Mouse (Mus musculus) MEL (cell line): ENCODE measurements around the gene Senp1. TPM values are rescaled to one million over a fixed set of nuclear protein-coding genes. Genes with fewer than 3 reads are reported as not detected.
A peak's percentile ranks its signal among the peaks of the same experiment; 100 is the strongest.

Experiments
- DNase-seq: peaks from one replicate; pipeline ENCODE4 v3.0.0; 2011; ENCODE audit warnings: low read depth, low spot score
- H3K27ac ChIP-seq: 2 replicates; pipeline ENCODE4 v1.5.1; 2012; ENCODE audit warnings: low read depth, mild to moderate bottlenecking, control low read depth, low read length, moderate library complexity; ENCODE audit not compliant: control insufficient read depth
- H3K27me3 ChIP-seq, 2 experiments: fragments of 150-350 bp in 1 of 2; sonication (generic) in 1 of 2; 2 replicates each; pipeline ENCODE4 v1.6.1; 2012; ENCODE audit warnings: low read length in 2 of 2, mild to moderate bottlenecking in 2 of 2, improper control_type of control experiment in 1 of 2, moderate library complexity in 1 of 2; ENCODE audit not compliant: insufficient read depth in 2 of 2, control insufficient read depth in 1 of 2
- H3K36me3 ChIP-seq, 2 experiments: 2 replicates each; pipeline ENCODE4 v1.6.1; 2012 to 2014; ENCODE audit warnings: low read length in 2 of 2, improper control_type of control experiment in 1 of 2, inconsistent platforms in 1 of 2, mild to moderate bottlenecking in 1 of 2; ENCODE audit not compliant: insufficient read depth in 2 of 2, control insufficient read depth in 1 of 2
- H3K4me1 ChIP-seq, 2 experiments: fragments of 150-350 bp in 1 of 2; sonication (generic) in 1 of 2; 2 replicates each; pipeline ENCODE4 v1.6.1; 2012; ENCODE audit warnings: low read length in 2 of 2, improper control_type of control experiment in 1 of 2, mild to moderate bottlenecking in 1 of 2; ENCODE audit not compliant: insufficient read depth in 2 of 2, control insufficient read depth in 1 of 2
- H3K4me3 ChIP-seq, 2 experiments: fragments of 150-350 bp in 1 of 2; sonication (generic) in 1 of 2; 2 replicates each; pipeline ENCODE4 v1.5.1; 2012; ENCODE audit warnings: low read depth in 2 of 2, low read length in 2 of 2, mild to moderate bottlenecking in 2 of 2, moderate library complexity in 2 of 2, control low read depth in 1 of 2, improper control_type of control experiment in 1 of 2; ENCODE audit not compliant: control insufficient read depth in 1 of 2, insufficient read depth in 1 of 2
- H3K79me2 ChIP-seq: 2 replicates; pipeline ENCODE4 v1.6.1; 2012; ENCODE audit warnings: mild to moderate bottlenecking, low read length, moderate library complexity; ENCODE audit not compliant: control insufficient read depth, poor library complexity, insufficient read depth
- H3K9ac ChIP-seq: 2 replicates; pipeline ENCODE4 v1.6.1; 2012; ENCODE audit warnings: low read depth, mild to moderate bottlenecking, control low read depth, low read length, moderate library complexity; ENCODE audit not compliant: control insufficient read depth, poor library complexity, severe bottlenecking
- H3K9me3 ChIP-seq: fragments of 150-350 bp; sonication (generic); replicated peaks from 2 replicates; pipeline ENCODE4 v1.6.1; 2012; ENCODE audit warnings: mild to moderate bottlenecking, low read length, improper control_type of control experiment, moderate library complexity; ENCODE audit not compliant: insufficient read depth
- BHLHE40 ChIP-seq: IDR thresholded peaks from 2 replicates; pipeline ENCODE4 v1.6.1; 2012; ENCODE audit warnings: low read depth, mild to moderate bottlenecking, inconsistent platforms, low read length, improper control_type of control experiment, borderline replicate concordance
- CHD2 ChIP-seq: IDR thresholded peaks from 2 replicates; pipeline ENCODE4 v1.6.1; 2011; ENCODE audit warnings: low read length, improper control_type of control experiment
- CTCF ChIP-seq, 3 experiments: IDR thresholded peaks in 2 of 3; conservative IDR thresholded peaks in 1 of 3; 2 replicates each; pipeline ENCODE4 v1.5.1; 2011 to 2012; ENCODE audit warnings: low read length in 3 of 3, low read depth in 2 of 3, mild to moderate bottlenecking in 2 of 3, improper control_type of control experiment in 1 of 3, inconsistent platforms in 1 of 3, mixed read lengths in 1 of 3, moderate library complexity in 1 of 3; ENCODE audit not compliant: control insufficient read depth in 1 of 3, insufficient read depth in 1 of 3, poor library complexity in 1 of 3, severe bottlenecking in 1 of 3
- E2F4 ChIP-seq: IDR thresholded peaks from 2 replicates; pipeline ENCODE4 v1.6.1; 2011; ENCODE audit warnings: low read depth, low read length, improper control_type of control experiment, borderline replicate concordance
- ELF1 ChIP-seq: IDR thresholded peaks from 2 replicates; pipeline ENCODE4 v1.6.1; 2014; ENCODE audit warnings: low read depth, mild to moderate bottlenecking, inconsistent platforms, low read length, improper control_type of control experiment, moderate library complexity
- EP300 ChIP-seq, 2 experiments: IDR thresholded peaks; 2 replicates each; pipeline ENCODE4 v1.6.1; 2011; ENCODE audit warnings: improper control_type of control experiment in 2 of 2, low read length in 2 of 2, low read depth in 1 of 2, mild to moderate bottlenecking in 1 of 2
- ETS1 ChIP-seq: IDR thresholded peaks from 2 replicates; pipeline ENCODE4 v1.6.1; 2012; ENCODE audit warnings: low read depth, mild to moderate bottlenecking, inconsistent platforms, low read length, improper control_type of control experiment, moderate library complexity
- HCFC1 ChIP-seq: IDR thresholded peaks from 2 replicates; pipeline ENCODE4 v1.6.1; 2012; ENCODE audit warnings: low read depth, mild to moderate bottlenecking, inconsistent platforms, low read length, improper control_type of control experiment, moderate library complexity
- JUND ChIP-seq: IDR thresholded peaks from 2 replicates; pipeline ENCODE4 v1.6.1; 2011; ENCODE audit warnings: low read depth, mild to moderate bottlenecking, improper control_type of control experiment, low read length
- MAFK ChIP-seq: IDR thresholded peaks from 2 replicates; pipeline ENCODE4 v1.6.1; 2011; ENCODE audit warnings: low read depth, mild to moderate bottlenecking, low read length, improper control_type of control experiment, borderline replicate concordance
- MAX ChIP-seq: IDR thresholded peaks from 2 replicates; pipeline ENCODE4 v1.6.1; 2011; ENCODE audit warnings: low read length, improper control_type of control experiment
- MEF2A ChIP-seq: IDR thresholded peaks from 2 replicates; pipeline ENCODE4 v1.6.1; 2014; ENCODE audit warnings: low read depth, mild to moderate bottlenecking, inconsistent platforms, low read length, improper control_type of control experiment; ENCODE audit not compliant: poor library complexity, insufficient replicate concordance, severe bottlenecking; ENCODE audit errors: extremely low read depth
- MXI1 ChIP-seq: IDR thresholded peaks from 2 replicates; pipeline ENCODE4 v1.6.1; 2011; ENCODE audit warnings: mild to moderate bottlenecking, low read depth, low read length, improper control_type of control experiment
- MYC ChIP-seq: IDR thresholded peaks from 2 replicates; pipeline ENCODE4 v1.6.1; 2011; ENCODE audit warnings: low read depth, mild to moderate bottlenecking, low read length, improper control_type of control experiment, moderate library complexity
- NRF1 ChIP-seq: IDR thresholded peaks from 2 replicates; pipeline ENCODE4 v1.6.1; 2014; ENCODE audit warnings: low read depth, mild to moderate bottlenecking, inconsistent platforms, low read length, improper control_type of control experiment, moderate library complexity; ENCODE audit not compliant: poor library complexity, insufficient read depth, severe bottlenecking
- POLR2AphosphoS5 ChIP-seq: IDR thresholded peaks from 2 replicates; pipeline ENCODE4 v1.6.1; 2012; ENCODE audit warnings: low read depth, borderline replicate concordance, mild to moderate bottlenecking, inconsistent platforms, low read length, moderate library complexity, mixed read lengths
- RAD21 ChIP-seq: IDR thresholded peaks from 2 replicates; pipeline ENCODE4 v1.6.1; 2011; ENCODE audit warnings: mild to moderate bottlenecking, low read depth, low read length, improper control_type of control experiment
- TAL1 ChIP-seq: IDR thresholded peaks from 2 replicates; pipeline ENCODE4 v1.6.1; 2012; ENCODE audit warnings: mild to moderate bottlenecking, inconsistent platforms, low read length, moderate library complexity, mixed read lengths
- UBTF ChIP-seq: IDR thresholded peaks from 2 replicates; pipeline ENCODE4 v1.6.1; 2012; ENCODE audit warnings: low read depth, mild to moderate bottlenecking, inconsistent platforms, low read length, improper control_type of control experiment, moderate library complexity, borderline replicate concordance; ENCODE audit not compliant: insufficient read depth
- USF2 ChIP-seq, 2 experiments: IDR thresholded peaks; 2 replicates each; pipeline ENCODE4 v1.6.1; 2011 to 2012; ENCODE audit warnings: improper control_type of control experiment in 2 of 2, low read length in 2 of 2, borderline replicate concordance in 1 of 2, inconsistent platforms in 1 of 2, low read depth in 1 of 2, mild to moderate bottlenecking in 1 of 2; ENCODE audit not compliant: insufficient read depth in 1 of 2
- ZC3H11A ChIP-seq: IDR thresholded peaks from 2 replicates; pipeline ENCODE4 v1.6.1; 2012; ENCODE audit warnings: low read depth, mild to moderate bottlenecking, inconsistent platforms, low read length, improper control_type of control experiment
- ZKSCAN1 ChIP-seq: IDR thresholded peaks from 2 replicates; pipeline ENCODE4 v1.6.1; 2012; ENCODE audit warnings: low read depth, mild to moderate bottlenecking, inconsistent platforms, low read length, improper control_type of control experiment, moderate library complexity
- ZMIZ1 ChIP-seq: IDR thresholded peaks from 2 replicates; pipeline ENCODE4 v1.6.1; 2012; ENCODE audit warnings: low read depth, mild to moderate bottlenecking, inconsistent platforms, low read length, improper control_type of control experiment, moderate library complexity
- ZNF384 ChIP-seq: IDR thresholded peaks from 2 replicates; pipeline ENCODE4 v1.6.1; 2012; ENCODE audit warnings: low read depth, mild to moderate bottlenecking, inconsistent platforms, low read length, improper control_type of control experiment
- polyA plus RNA-seq, 2 experiments: library from polyadenylated mRNA; stranded (reverse) in 1 of 2; unstranded in 1 of 2; fragments of >175 nt in 1 of 2; fragments of >200 nt in 1 of 2; gene quantifications; 2 replicates each; pipeline versions ENCODE4 v1.2.1 to v1.2.4; 2012; ENCODE audit warnings: low replicate concordance in 2 of 2, low read depth in 1 of 2; ENCODE audit not compliant: insufficient read length in 2 of 2, insufficient read depth in 1 of 2, missing spikeins in 1 of 2
- total RNA-seq: library from RNA; depleted of rRNA; stranded (reverse); fragments of 300-350 nt; gene quantifications from 2 replicates; pipeline ENCODE4 v1.2.3, GENCODE M21; 2012

Senp1 gene
- total and polyA plus RNA-seq, 3 experiments: 34.1 to 96.5 TPM; not detected in 1

DNA sequence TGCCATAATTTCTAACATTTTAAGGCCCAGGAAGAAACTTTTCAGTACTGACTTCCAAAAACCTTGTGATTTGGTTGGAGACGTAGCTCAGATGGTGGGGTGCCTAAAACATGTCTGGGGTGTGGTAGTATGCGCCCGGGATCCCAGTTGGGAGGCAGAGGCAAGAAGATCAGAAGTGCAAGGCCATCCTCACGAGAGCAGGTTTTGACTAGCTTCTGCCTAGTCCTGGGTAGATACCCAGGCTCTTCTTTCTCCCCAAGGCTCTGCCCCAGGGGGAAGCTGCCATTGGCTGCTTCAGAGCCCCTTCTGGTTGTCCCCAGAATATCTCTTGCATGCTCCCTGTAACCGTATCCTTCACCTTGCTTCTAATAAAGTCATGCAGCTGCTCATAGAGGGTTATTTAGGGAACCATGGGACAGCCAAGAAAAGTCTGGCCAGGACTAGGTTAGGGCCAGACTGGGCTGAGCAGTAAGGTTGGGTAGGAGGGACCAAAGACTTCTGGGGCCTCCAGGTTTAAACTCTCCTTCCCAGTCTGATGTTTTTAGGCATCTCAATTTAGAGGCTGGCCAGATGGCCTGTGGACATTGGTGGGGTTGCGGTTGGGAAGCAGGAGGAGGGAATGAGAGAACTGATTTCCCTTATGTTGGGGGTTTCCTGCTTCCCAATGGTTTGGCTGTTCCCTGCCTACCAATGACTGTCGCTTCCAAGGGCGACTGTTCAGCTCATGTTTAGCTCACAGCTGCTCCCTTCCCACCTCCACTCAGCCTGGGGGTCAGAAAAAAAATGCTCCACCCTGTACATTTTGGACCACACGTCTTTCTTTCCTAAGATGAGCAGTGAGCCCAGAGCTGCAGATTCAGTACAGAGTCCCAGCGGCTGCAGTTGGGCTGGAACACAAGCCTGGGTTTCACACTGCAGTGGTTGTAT, 21.6 kb upstream of the Senp1 start:
- no peaks in the 10 kb centered on the region for H3K9me3 ChIP-seq
- peaks cover 37% of the 10 kb centered on the region in 2 experiments for H3K4me1 ChIP-seq
- no peaks in the 10 kb centered on the region for H3K27me3 ChIP-seq
- H3K36me3 ChIP-seq: peaks cover 32 to 33% of the 10 kb centered on the region in 2 experiments
- H3K27ac ChIP-seq: peak overlapping the region; percentile 69
- H3K79me2 ChIP-seq: peaks cover 2% of the 10 kb centered on the region; the same call in 1 of the 2 replicates
- no peak overlapping the region for H3K9ac ChIP-seq
- no peak for DNase-seq
- no peak for TF ChIP-seq MAFK
- TF ChIP-seq UBTF: no peak
- no peak for TF ChIP-seq ZNF384
- no peak for TF ChIP-seq BHLHE40
- TF ChIP-seq ZKSCAN1: no peak
- TF ChIP-seq POLR2AphosphoS5: no peak
- TF ChIP-seq E2F4: no peak
- TF ChIP-seq ZC3H11A: no peak
- TF ChIP-seq MXI1: no peak
- no peak for TF ChIP-seq MAX
- no peak for TF ChIP-seq TAL1
- no peak for TF ChIP-seq ELF1
- TF ChIP-seq CHD2: no peak
- TF ChIP-seq USF2 (IDR thresholded peaks at IDR 0.05; ENCODE audit: borderline replicate concordance in 1 of 2, insufficient read depth in 1 of 2, low read depth in 1 of 2, low read length in 2 of 2): no peak
- TF ChIP-seq ZMIZ1: no peak
- no peak for TF ChIP-seq HCFC1
- H3K4me3 ChIP-seq: no peak overlapping the region

GRCm38 (mm10) chr15:98114098-98114851, 20.7 kb upstream of the Senp1 start:
- H3K36me3 ChIP-seq: peaks cover 25 to 37% of the 10 kb centered on the region in 2 experiments
- H3K27me3 ChIP-seq: no peaks in the 10 kb centered on the region
- no peak for DNase-seq
- H3K9me3 ChIP-seq: no peaks in the 10 kb centered on the region
- peaks cover 37 to 42% of the 10 kb centered on the region in 2 experiments for H3K4me1 ChIP-seq
- H3K9ac ChIP-seq: no peak overlapping the region
- peaks cover 5% of the 10 kb centered on the region; the same call in 1 of the 2 replicates for H3K79me2 ChIP-seq
- TF ChIP-seq JUND (no peak), CTCF (IDR thresholded peaks at IDR 0.05 in 2 of 3, conservative IDR thresholded peaks at IDR 0.05 in 1 of 3; ENCODE audit: control insufficient read depth in 1 of 3, insufficient read depth in 1 of 3, low read depth in 2 of 3, low read length in 3 of 3, poor library complexity in 1 of 3, severe bottlenecking in 1 of 3) (no peak), RAD21 (no peak), EP300 (IDR thresholded peaks at IDR 0.05; ENCODE audit: low read depth in 1 of 2, low read length in 2 of 2) (no peak), MYC (no peak), ZKSCAN1 (no peak), NRF1 (no peak), MEF2A (no peak), POLR2AphosphoS5 (no peak), ETS1 (no peak), CHD2 (no peak)
- no peak overlapping the region for H3K4me3 ChIP-seq
- H3K27ac ChIP-seq: no peak overlapping the region
